Mouse (Mus musculus) bone marrow macrophage, adult 2 months (primary cell): Measurements from ENCODE around the gene Ppp2r3a.

Experiments used
- CTCF ChIP-seq: IDR thresholded peaks from 2 replicates; pipeline ENCODE4 v1.5.1; 2012; ENCODE audit warnings: low read depth, mild to moderate bottlenecking, low read length, moderate library complexity
- POLR2A ChIP-seq: IDR thresholded peaks from 2 replicates; pipeline ENCODE4 v1.6.1; 2012; ENCODE audit warnings: mild to moderate bottlenecking, low read depth, low read length, borderline replicate concordance

DNA sequence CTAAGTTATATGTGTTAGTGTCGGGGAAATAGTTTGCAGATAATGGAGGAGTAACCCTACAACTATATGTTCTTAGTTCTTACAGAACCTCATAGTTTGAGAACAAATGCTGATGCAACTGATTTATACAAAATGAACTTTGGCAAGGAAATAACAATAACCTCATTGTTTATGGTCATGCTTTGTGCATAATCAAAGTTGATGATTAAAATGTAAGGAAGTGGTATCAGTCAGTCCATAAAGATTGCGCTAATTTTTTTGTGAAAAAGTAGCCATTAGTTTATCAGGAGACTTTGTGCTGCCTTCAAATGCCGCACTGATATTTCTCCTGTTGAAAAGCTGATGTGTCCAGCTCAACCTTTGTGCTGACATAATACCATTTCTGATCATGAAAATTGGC is 149.3 kb downstream of the Ppp2r3a start:
- TF ChIP-seq CTCF (no peak), POLR2A (no peak)
